Mouse (Mus musculus): ENCODE data around the gene Prss23. TPM values are rescaled to one million over a fixed set of nuclear protein-coding genes. Genes with fewer than 3 reads are reported as not detected.

Prss23 gene
- total and polyA plus RNA-seq, 3 experiments = 18.9 to 50.1 (median 20.6) TPM

- Histone ChIP-seq H3K27me3 (ENCODE audit: control insufficient read depth, insufficient read depth, low read length) (no peaks in the 10 kb centered on the region), H3K9ac (ENCODE audit: low read depth, low read length) (peak overlapping the region; percentile 22; the same call in 1 of the 2 replicates), H3K4me3 (peak overlapping the region; percentile 41), H3K36me3 (ENCODE audit: control insufficient read depth, insufficient read depth, low read length) (no peaks in the 10 kb centered on the region), H3K4me1 (ENCODE audit: control insufficient read depth, insufficient read depth, low read length) (no peaks in the 10 kb centered on the region), H3K27ac (peak overlapping the region; percentile 29; the same call in 1 of the 2 replicates), H3K79me2 (replicated peaks; ENCODE audit: control insufficient read depth, insufficient read depth, low read length) (no peaks in the 10 kb centered on the region)
- TF ChIP-seq EP300 (IDR thresholded peaks at IDR 0.05; ENCODE audit: insufficient read depth, low read depth, low read length) (0 out of 2 replicates have a peak, but pooled peaks have one; percentile 23), CTCF (IDR thresholded peaks at IDR 0.05) (peak; percentile 97), POLR2A (IDR thresholded peaks at IDR 0.05; ENCODE audit: insufficient read depth, low read depth, low read length) (no peak)
- 14% methylated on average over 17 of the region's 17 CpGs for WGBS
- DNase-seq = peak; percentile 53 to 55
- intact Hi-C loops (cut with DNase I) = loop anchor here (1.0 to 10.0 kb wide), 3 partner anchors 343 to 765 kb away; partner anchors contain the start of gene Ccdc83
Observed at GRCm38 (mm10) chr7:89499516-89500307, 27.3 kb downstream of the Prss23 start.

- DNase-seq = peak in 1 of 2 experiments; percentile 26
- no peaks in the 10 kb centered on the region for H3K36me3 ChIP-seq (ENCODE audit: control insufficient read depth, insufficient read depth, low read length)
- no peak overlapping the region for H3K27ac ChIP-seq
- no peak overlapping the region for H3K9ac ChIP-seq (ENCODE audit: low read depth, low read length)
- no peaks in the 10 kb centered on the region for H3K27me3 ChIP-seq (ENCODE audit: control insufficient read depth, insufficient read depth, low read length)
- H3K79me2 ChIP-seq (replicated peaks; ENCODE audit: control insufficient read depth, insufficient read depth, low read length) = no peaks in the 10 kb centered on the region
- peaks cover 2% of the 10 kb centered on the region for H3K4me1 ChIP-seq (ENCODE audit: control insufficient read depth, insufficient read depth, low read length)
- intact Hi-C loops (cut with DNase I) = no loop called here
- no peak overlapping the region for H3K4me3 ChIP-seq
- TF ChIP-seq CTCF (IDR thresholded peaks at IDR 0.05) = no peak
- no peak for TF ChIP-seq POLR2A (IDR thresholded peaks at IDR 0.05; ENCODE audit: insufficient read depth, low read depth, low read length)
- no peak for TF ChIP-seq EP300 (IDR thresholded peaks at IDR 0.05; ENCODE audit: insufficient read depth, low read depth, low read length)
- 37% methylated on average over 7 of the region's 7 CpGs for WGBS
Observed at GRCm38 (mm10) chr7:89483769-89484568, 43.0 kb downstream of the Prss23 start.

DNA sequence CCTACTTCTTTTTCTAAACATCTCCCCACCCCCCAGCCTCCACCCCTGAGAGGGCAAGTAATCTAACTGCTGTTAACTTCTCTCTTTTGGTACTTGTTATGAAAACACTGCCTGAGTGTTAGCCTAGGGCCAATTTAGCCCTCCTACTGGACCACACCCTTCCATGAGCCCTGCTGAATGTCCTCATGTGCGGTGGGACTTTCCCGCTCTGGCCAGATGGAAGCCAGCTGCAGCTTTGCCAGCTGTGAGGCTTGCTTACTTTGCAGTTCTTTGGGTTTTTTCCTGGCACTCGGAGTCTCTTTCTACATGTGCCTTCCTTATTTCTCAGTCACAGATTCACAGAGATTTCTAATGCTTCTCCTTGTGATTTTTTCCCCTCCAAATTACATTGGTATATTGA, 45.3 kb downstream of the Prss23 start:
- Histone ChIP-seq H3K36me3 (ENCODE audit: control insufficient read depth, insufficient read depth, low read length) (no peaks in the 10 kb centered on the region), H3K4me1 (ENCODE audit: control insufficient read depth, insufficient read depth, low read length) (peaks cover 2% of the 10 kb centered on the region), H3K27me3 (ENCODE audit: control insufficient read depth, insufficient read depth, low read length) (no peaks in the 10 kb centered on the region), H3K79me2 (replicated peaks; ENCODE audit: control insufficient read depth, insufficient read depth, low read length) (no peaks in the 10 kb centered on the region), H3K9ac (ENCODE audit: low read depth, low read length) (no peak overlapping the region), H3K27ac (no peak overlapping the region), H3K4me3 (no peak overlapping the region)
- intact Hi-C loops (cut with DNase I) = no loop called here
- peak; percentile 40 to 70 for DNase-seq
- TF ChIP-seq CTCF (IDR thresholded peaks at IDR 0.05) (no peak), EP300 (IDR thresholded peaks at IDR 0.05; ENCODE audit: insufficient read depth, low read depth, low read length) (peak; percentile 52; the same call in 1 of the 2 replicates), POLR2A (IDR thresholded peaks at IDR 0.05; ENCODE audit: insufficient read depth, low read depth, low read length) (no peak)
- 42% methylated on average over 3 of the region's 3 CpGs for WGBS

GRCm38 (mm10) chr7:89478490-89478889, 48.5 kb downstream of the Prss23 start:
- intact Hi-C loops (cut with DNase I) = loop anchor here (5.0 kb wide), 1 partner anchor 429 kb away; no protein-coding TSS in a partner anchor
- no peaks in the 10 kb centered on the region for H3K79me2 ChIP-seq (replicated peaks; ENCODE audit: control insufficient read depth, insufficient read depth, low read length)
- no peaks in the 10 kb centered on the region for H3K27me3 ChIP-seq (ENCODE audit: control insufficient read depth, insufficient read depth, low read length)
- H3K36me3 ChIP-seq (ENCODE audit: control insufficient read depth, insufficient read depth, low read length) = no peaks in the 10 kb centered on the region
- no peak overlapping the region for H3K4me3 ChIP-seq
- TF ChIP-seq CTCF (IDR thresholded peaks at IDR 0.05) (no peak), POLR2A (IDR thresholded peaks at IDR 0.05; ENCODE audit: insufficient read depth, low read depth, low read length) (no peak)
- DNase-seq = peak in 1 of 2 experiments; percentile 28
- no peak overlapping the region for H3K27ac ChIP-seq
- no peaks in the 10 kb centered on the region for H3K4me1 ChIP-seq (ENCODE audit: control insufficient read depth, insufficient read depth, low read length)
- 83% methylated on average over 2 of the region's 2 CpGs for WGBS
- no peak overlapping the region for H3K9ac ChIP-seq (ENCODE audit: low read depth, low read length)

GRCm38 (mm10) chr7:89477294-89477999, 49.5 kb downstream of the Prss23 start:
- H3K27me3 ChIP-seq (ENCODE audit: control insufficient read depth, insufficient read depth, low read length) = no peaks in the 10 kb centered on the region
- no peak overlapping the region for H3K4me3 ChIP-seq
- H3K4me1 ChIP-seq (ENCODE audit: control insufficient read depth, insufficient read depth, low read length) = no peaks in the 10 kb centered on the region
- no peak overlapping the region for H3K9ac ChIP-seq (ENCODE audit: low read depth, low read length)
- intact Hi-C loops (cut with DNase I) = loop anchor here (5.0 kb wide), 1 partner anchor 430 kb away; no protein-coding TSS in a partner anchor
- no peak for TF ChIP-seq POLR2A (IDR thresholded peaks at IDR 0.05; ENCODE audit: insufficient read depth, low read depth, low read length)
- peak; percentile 89 for TF ChIP-seq CTCF (IDR thresholded peaks at IDR 0.05)
- WGBS = 3% methylated on average over 1 of the region's 1 CpGs
- H3K79me2 ChIP-seq (replicated peaks; ENCODE audit: control insufficient read depth, insufficient read depth, low read length) = no peaks in the 10 kb centered on the region
- no peak overlapping the region for H3K27ac ChIP-seq
- DNase-seq = peak in 1 of 2 experiments; percentile 11
- H3K36me3 ChIP-seq (ENCODE audit: control insufficient read depth, insufficient read depth, low read length) = no peaks in the 10 kb centered on the region

Data from heart, adult 2 months (tissue).